8 mouse cellular contexts compared by ENCODE assay signal in the genomic region with DNA sequence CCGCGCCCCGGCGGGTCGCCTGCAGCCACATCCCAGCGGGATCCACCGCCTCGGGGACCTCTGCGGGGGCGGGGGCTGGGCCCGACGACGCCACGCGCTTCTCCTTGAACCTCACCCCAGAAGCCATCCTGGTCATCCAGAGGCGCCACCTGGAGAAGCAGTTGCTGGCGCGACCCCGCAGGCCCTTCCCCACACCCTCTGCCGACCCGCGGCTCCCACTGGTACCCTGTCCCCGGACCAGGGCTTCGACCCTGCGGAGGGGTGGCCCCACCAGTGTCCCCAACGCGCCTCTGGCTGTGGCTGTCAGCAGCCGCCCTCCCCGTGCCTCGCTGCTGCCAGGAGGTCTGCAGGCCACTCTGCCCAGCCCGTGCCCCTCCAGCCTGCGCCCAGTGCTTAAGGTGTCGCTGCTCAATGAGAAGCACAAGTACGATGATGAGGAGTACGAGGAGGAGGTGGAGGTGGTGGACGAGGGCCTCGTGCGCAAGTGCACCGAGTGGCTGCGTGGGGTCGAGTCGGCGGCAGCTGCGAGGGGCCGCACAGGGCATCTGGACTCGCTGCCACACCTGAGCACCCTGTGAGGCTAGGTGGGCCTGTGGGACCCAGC. TPM values are rescaled to one million over a fixed set of nuclear protein-coding genes. Genes with fewer than 3 reads are reported as not detected.
DNase-seq lines count a peak whose midpoint lies in the region; ATAC-seq lines count a peak whose summit lies in the region.

No protein-coding gene starts in this region.

- DNase-seq in kidney, adult 11 months, result no peak
- DNase-seq in brain, adult 2 months (ENCODE audit: low read depth, low spot score), result peak; percentile 12
- DNase-seq in forebrain, embryonic 11.5 days (ENCODE audit: low spot score), result peak; percentile 66
- DNase-seq in liver, embryonic 13.5 days, result no peak
- no peak for DNase-seq in yolk sac, embryonic 10.5 days (ENCODE audit: low spot score)
- no peak for DNase-seq in frontal cortex, adult 2 months (ENCODE audit: extremely low spot score in 1 of 2, low spot score in 1 of 2)
- no peak for DNase-seq in ovary, adult 18-20 months (ENCODE audit: low spot score)

- no peak overlapping the region for H3K27ac ChIP-seq in kidney, embryonic 14.5 days (ENCODE audit: low read depth, low read length)
- H3K27ac ChIP-seq in forebrain, embryonic 11.5 days (ENCODE audit: low read depth, low read length), result no peak overlapping the region
- no peak overlapping the region for H3K27ac ChIP-seq in liver, embryonic 13.5 days

- no peaks in the 10 kb centered on the region for H3K9me3 ChIP-seq in kidney, embryonic 14.5 days (ENCODE audit: control insufficient read depth, low read length)
- H3K9me3 ChIP-seq in forebrain, embryonic 11.5 days (ENCODE audit: control insufficient read depth, low read length), result no peaks in the 10 kb centered on the region
- no peaks in the 10 kb centered on the region for H3K9me3 ChIP-seq in liver, embryonic 13.5 days (replicated peaks)

- ATAC-seq in kidney, embryonic 14.5 days (ENCODE audit: low FRiP score, low TSS enrichment), result peak; percentile 28; the same call in 1 of the 2 replicates
- ATAC-seq in forebrain, embryonic 11.5 days (replicated peaks; ENCODE audit: low FRiP score), result peak; percentile 44; the same call in 1 of the 2 replicates
- no peak for ATAC-seq in liver, embryonic 13.5 days (ENCODE audit: low read depth)

- H3K4me3 ChIP-seq in kidney, embryonic 14.5 days (ENCODE audit: low read length), result peak overlapping the region; percentile 53
- H3K4me3 ChIP-seq in forebrain, embryonic 11.5 days (ENCODE audit: low read depth, low read length), result peak overlapping the region; percentile 53
- H3K4me3 ChIP-seq in liver, embryonic 13.5 days (replicated peaks), result peak overlapping the region; percentile 47

- peaks cover 15% of the 10 kb centered on the region for H3K4me1 ChIP-seq in kidney, embryonic 14.5 days (ENCODE audit: control insufficient read depth, insufficient read depth, low read length)
- peaks cover 8% of the 10 kb centered on the region; the same call in 1 of the 2 replicates for H3K4me1 ChIP-seq in forebrain, embryonic 11.5 days (replicated peaks; ENCODE audit: control insufficient read depth, insufficient read depth, low read length)
- peaks cover 11% of the 10 kb centered on the region; the same call in 1 of the 2 replicates for H3K4me1 ChIP-seq in liver, embryonic 13.5 days (replicated peaks)

- peaks cover 45% of the 10 kb centered on the region for H3K27me3 ChIP-seq in kidney, embryonic 14.5 days (ENCODE audit: control insufficient read depth, insufficient read depth, low read length)
- H3K27me3 ChIP-seq in forebrain, embryonic 11.5 days (ENCODE audit: control insufficient read depth, insufficient read depth, low read length), result peaks cover 35% of the 10 kb centered on the region
- peaks cover 53% of the 10 kb centered on the region for H3K27me3 ChIP-seq in liver, embryonic 13.5 days

- WGBS in kidney, embryonic 14.5 days, result 11% methylated on average over 45 of the region's 46 CpGs
- WGBS in forebrain, embryonic 11.5 days, result 9% methylated on average over 46 of the region's 46 CpGs
- WGBS in liver, embryonic 13.5 days (ENCODE audit: insufficient replicate concordance), result 19% methylated on average over 43 of the region's 46 CpGs

- H3K36me3 ChIP-seq in kidney, embryonic 14.5 days (ENCODE audit: control insufficient read depth, insufficient read depth, low read length), result no peaks in the 10 kb centered on the region
- H3K36me3 ChIP-seq in forebrain, embryonic 11.5 days (ENCODE audit: control insufficient read depth, insufficient read depth, low read length), result no peaks in the 10 kb centered on the region
- H3K36me3 ChIP-seq in liver, embryonic 13.5 days, result no peaks in the 10 kb centered on the region

- H3K9ac ChIP-seq in kidney, embryonic 14.5 days (ENCODE audit: low read depth, low read length), result peak overlapping the region; percentile 54
- peak overlapping the region; percentile 68 for H3K9ac ChIP-seq in forebrain, embryonic 11.5 days (ENCODE audit: low read length)
- H3K9ac ChIP-seq in liver, embryonic 13.5 days, result no peak overlapping the region

- peak overlapping the region; percentile 99 for H3K4me2 ChIP-seq in kidney, embryonic 14.5 days (replicated peaks; ENCODE audit: low read depth, low read length)
- H3K4me2 ChIP-seq in forebrain, embryonic 11.5 days (ENCODE audit: low read depth, low read length, severe bottlenecking), result peak overlapping the region; percentile 100
- peak overlapping the region; percentile 62 for H3K4me2 ChIP-seq in liver, embryonic 13.5 days

RNA-seq across cellular contexts. Expression of a gene that starts 4.2 kb away (rescaled TPM):
- 0.43 and 0.49 TPM in 2 replicates for polyA plus RNA-seq in kidney, embryonic 14.5 days (2014; fragmentation: Nextera tagmentation; extraction: Ambion mirVana)
- polyA plus RNA-seq in forebrain, embryonic 11.5 days (2014; fragmentation: Nextera tagmentation; extraction: Ambion mirVana), result 1.2 and 1.6 TPM in 2 replicates
- 0.05 and 0.09 TPM in 2 replicates for polyA plus RNA-seq in liver, embryonic 13.5 days (2015; fragmentation: Nextera tagmentation; extraction: Ambion mirVana)
- polyA plus RNA-seq in frontal cortex, adult 2 months (2012; rRNA removed), result 23.2 and 27.8 TPM in 2 replicates

RNA-seq across cellular contexts. Expression of a gene that starts 14.3 kb away (rescaled TPM):
- polyA plus RNA-seq in kidney, embryonic 14.5 days (2014; fragmentation: Nextera tagmentation; extraction: Ambion mirVana), result 0.19 and 0.46 TPM in 2 replicates
- polyA plus RNA-seq in forebrain, embryonic 11.5 days (2014; fragmentation: Nextera tagmentation; extraction: Ambion mirVana), result 0.33 and 0.59 TPM in 2 replicates
- 0.09 TPM in 1 of 2 replicates, not detected in the other for polyA plus RNA-seq in liver, embryonic 13.5 days (2015; fragmentation: Nextera tagmentation; extraction: Ambion mirVana)
- 1.1 and 1.5 TPM in 2 replicates for polyA plus RNA-seq in frontal cortex, adult 2 months (2012; rRNA removed)

RNA-seq across cellular contexts. Expression of a gene that starts 30.6 kb away (rescaled TPM):
- 68.2 and 97.2 TPM in 2 replicates for polyA plus RNA-seq in kidney, embryonic 14.5 days (2014; fragmentation: Nextera tagmentation; extraction: Ambion mirVana)
- 54.8 and 69.1 TPM in 2 replicates for polyA plus RNA-seq in forebrain, embryonic 11.5 days (2014; fragmentation: Nextera tagmentation; extraction: Ambion mirVana)
- polyA plus RNA-seq in liver, embryonic 13.5 days (2015; fragmentation: Nextera tagmentation; extraction: Ambion mirVana), result 56.6 and 62.3 TPM in 2 replicates
- 117 and 134 TPM in 2 replicates for polyA plus RNA-seq in frontal cortex, adult 2 months (2012; rRNA removed)

RNA-seq across cellular contexts. Expression of a gene that starts 58.8 kb away (rescaled TPM):
- polyA plus RNA-seq in kidney, embryonic 14.5 days (2014; fragmentation: Nextera tagmentation; extraction: Ambion mirVana), result 145 and 173 TPM in 2 replicates
- 87.7 and 87.9 TPM in 2 replicates for polyA plus RNA-seq in forebrain, embryonic 11.5 days (2014; fragmentation: Nextera tagmentation; extraction: Ambion mirVana)
- 125 and 127 TPM in 2 replicates for polyA plus RNA-seq in liver, embryonic 13.5 days (2015; fragmentation: Nextera tagmentation; extraction: Ambion mirVana)
- polyA plus RNA-seq in frontal cortex, adult 2 months (2012; rRNA removed), result 383 and 417 TPM in 2 replicates

Comparison
In these comparisons a context has a peak if more than half of its experiments do, and no peak if none do; other contexts are left out.
1. DNase-seq: peak in brain, adult 2 months (single experiment) and forebrain, embryonic 11.5 days (single experiment); none in kidney, adult 11 months (single experiment), liver, embryonic 13.5 days (single experiment), yolk sac, embryonic 10.5 days (single experiment), frontal cortex, adult 2 months (0 of 2) and ovary, adult 18-20 months (single experiment).
2. Peak in every context shown above with its lines, with median percentiles within 50 percentile points of each other: H3K4me2 ChIP-seq and H3K4me3 ChIP-seq.